Mouse (Mus musculus): Measurements from ENCODE around the gene Glod4.

- no peak for TF ChIP-seq POLR2A (IDR thresholded peaks at IDR 0.05; ENCODE audit: low read depth, low read length)
- TF ChIP-seq CTCF (IDR thresholded peaks at IDR 0.05; ENCODE audit: extremely low read depth, insufficient read depth, insufficient read length, insufficient replicate concordance): no peak
These were observed 74.5 kb downstream of the Glod4 start for GRCm38 (mm10) chr11:76168976-76169375.

Measured in spleen, adult 2 months (tissue).